Mouse (Mus musculus): ENCODE measurements around the gene Trim17. TPM values are rescaled to one million over a fixed set of nuclear protein-coding genes. Genes with fewer than 3 reads are reported as not detected.

Trim17 gene
- polyA plus RNA-seq (2017; shearing (Covaris generic)) = 1 to 10 TPM in 1 of 2 experiments, under 1 TPM in 1; 0.16 to 2.8 TPM

GRCm38 (mm10) chr11:58954420-58955142 lies at the start of gene Trim17, which contains the start of gene Hist3h2a:
Trim17 (plus strand) TSS chr11:58954685.
Hist3h2a (plus strand) TSS chr11:58954685.

GRCm38 (mm10) chr11:58917745-58918366 lies 36.6 kb upstream of the Trim17 start, which contains the start of gene Btnl10:
Btnl10 (plus strand) TSS chr11:58917908.

GRCm38 (mm10) chr11:58938322-58939087 lies 16.0 kb upstream of the Trim17 start, which contains the start of gene Rnf187:
Rnf187 (minus strand) TSS chr11:58938916.

DNA sequence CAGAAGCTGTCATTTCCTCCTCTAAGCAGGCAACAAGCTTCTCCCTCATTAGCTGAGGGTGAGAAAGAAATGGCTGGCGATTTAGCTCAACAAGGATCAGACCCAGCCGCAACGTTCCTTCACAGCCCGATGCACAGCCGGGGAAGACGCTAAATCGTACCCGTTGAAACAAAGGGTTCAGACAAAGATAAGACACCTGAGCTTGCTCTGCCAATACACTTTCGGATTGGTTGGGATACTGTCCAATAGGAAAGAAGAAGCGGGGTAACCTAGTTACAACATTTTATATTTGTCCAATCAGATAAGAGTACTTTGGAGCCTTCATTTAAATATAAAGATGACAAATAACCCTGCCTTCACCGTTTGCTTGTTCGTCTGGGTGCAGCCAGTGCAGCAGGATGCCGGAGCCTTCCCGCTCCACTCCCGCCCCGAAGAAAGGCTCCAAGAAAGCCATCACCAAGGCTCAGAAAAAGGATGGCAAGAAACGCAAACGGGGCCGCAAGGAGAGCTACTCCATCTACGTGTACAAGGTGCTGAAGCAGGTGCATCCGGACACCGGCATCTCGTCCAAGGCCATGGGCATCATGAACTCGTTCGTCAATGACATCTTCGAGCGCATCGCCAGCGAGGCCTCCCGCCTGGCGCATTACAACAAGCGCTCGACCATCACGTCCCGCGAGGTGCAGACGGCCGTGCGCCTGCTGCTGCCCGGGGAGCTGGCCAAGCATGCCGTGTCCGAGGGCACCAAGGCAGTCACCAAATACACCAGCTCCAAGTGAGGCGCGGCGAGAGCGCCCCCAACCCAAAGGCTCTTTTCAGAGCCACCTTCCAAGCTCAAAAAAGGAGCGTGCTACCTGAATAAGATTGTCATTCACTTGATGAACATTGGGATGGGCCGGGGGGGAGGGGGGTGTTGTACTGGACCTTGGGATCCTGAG lies 5.7 kb upstream of the Trim17 start, which contains the start of gene Hist3h2ba:
Hist3h2ba (plus strand) TSS at position 379 of the 938 bp plus-strand sequence.

GRCm38 (mm10) chr11:58978027-58978705 lies 23.7 kb downstream of the Trim17 start, which contains the start of gene Trim11:
Trim11 (plus strand) TSS chr11:58978093.

Other genes starting within 250 kb of the Trim17 start
- under 1 TPM; 0.07 to 0.40 TPM for gene Olfr318, start 230.7 kb upstream of the Trim17 start, polyA plus RNA-seq (2017; shearing (Covaris generic))
- gene Olfr317, start 215.5 kb upstream of the Trim17 start, polyA plus RNA-seq (2017; shearing (Covaris generic)) = not detected
- not detected for gene Olfr316, start 202.0 kb upstream of the Trim17 start, polyA plus RNA-seq (2017; shearing (Covaris generic))
- not detected for gene Olfr315, start 181.5 kb upstream of the Trim17 start, polyA plus RNA-seq (2017; shearing (Covaris generic))
- gene Olfr314, start 171.7 kb upstream of the Trim17 start, polyA plus RNA-seq (2017; shearing (Covaris generic)) = under 1 TPM in 1 of 2 experiments, not detected in 1; 0.39 TPM
- not detected for gene Fam183b, start 152.7 kb upstream of the Trim17 start, polyA plus RNA-seq (2017; shearing (Covaris generic))
- gene Olfr313, start 139.7 kb upstream of the Trim17 start, polyA plus RNA-seq (2017; shearing (Covaris generic)) = not detected
- under 1 TPM in 1 of 2 experiments, not detected in 1; 0.10 TPM for gene Olfr312, start 125.4 kb upstream of the Trim17 start, polyA plus RNA-seq (2017; shearing (Covaris generic))
- under 1 TPM; 0.12 to 0.17 TPM for gene Olfr311, start 115.4 kb upstream of the Trim17 start, polyA plus RNA-seq (2017; shearing (Covaris generic))
- gene Gm12258, start 107.5 kb upstream of the Trim17 start, polyA plus RNA-seq (2017; shearing (Covaris generic)) = 10 to 100 TPM in 1 of 2 experiments, 1 to 10 TPM in 1; 7.6 to 12.7 TPM
- gene 2810021J22Rik, start 87.5 kb upstream of the Trim17 start, polyA plus RNA-seq (2017; shearing (Covaris generic)) = 10 to 100 TPM in 1 of 2 experiments, 1 to 10 TPM in 1; 6.5 to 10.4 TPM
- gene Zfp39, start 50.5 kb upstream of the Trim17 start, polyA plus RNA-seq (2017; shearing (Covaris generic)) = 10 to 100 TPM; 10.1 to 11.1 TPM
- gene Btnl10, start 36.8 kb upstream of the Trim17 start, polyA plus RNA-seq (2017; shearing (Covaris generic)) = under 1 TPM; 0.04 to 0.98 TPM
- 100 to 1,000 TPM; 265 to 350 TPM for gene Rnf187, start 15.8 kb upstream of the Trim17 start, polyA plus RNA-seq (2017; shearing (Covaris generic))
- 10 to 100 TPM; 19.5 to 31.1 TPM for gene Hist3h2ba, start 5.8 kb upstream of the Trim17 start, polyA plus RNA-seq (2017; shearing (Covaris generic))
- gene Hist3h2a, start within 50 bp of the Trim17 start, polyA plus RNA-seq (2017; shearing (Covaris generic)) = 10 to 100 TPM; 17.6 to 36.4 TPM
- gene Trim11, start 23.4 kb downstream of the Trim17 start, polyA plus RNA-seq (2017; shearing (Covaris generic)) = 10 to 100 TPM; 46.7 to 64.0 TPM
- under 1 TPM; 0.04 to 0.36 TPM for gene Obscn, start 181.7 kb downstream of the Trim17 start, polyA plus RNA-seq (2017; shearing (Covaris generic))
- 10 to 100 TPM in 1 of 2 experiments, 1 to 10 TPM in 1; 5.9 to 12.6 TPM for gene Iba57, start 209.1 kb downstream of the Trim17 start, polyA plus RNA-seq (2017; shearing (Covaris generic))
- gene Gjc2, start 228.5 kb downstream of the Trim17 start, polyA plus RNA-seq (2017; shearing (Covaris generic)) = not detected
- 10 to 100 TPM; 82.2 to 88.9 TPM for gene Guk1, start 237.5 kb downstream of the Trim17 start, polyA plus RNA-seq (2017; shearing (Covaris generic))
- gene Mrpl55, start 247.8 kb downstream of the Trim17 start, polyA plus RNA-seq (2017; shearing (Covaris generic)) = 10 to 100 TPM; 38.2 to 50.2 TPM

All from inflammation-experienced regulatory T-cells (primary cell).